Mouse (Mus musculus) lung, embryonic 16.5 days (tissue): ENCODE measurements around the gene En2. TPM values are rescaled to one million over a fixed set of nuclear protein-coding genes. Genes with fewer than 3 reads are reported as not detected.

Experiments
- ATAC-seq: fragments of 200-750 bp; cut with Nextera tagmentation; 2 replicates; pipeline ENCODE4 v1.8.0; 2017; ENCODE audit warnings: low read depth, mild to moderate bottlenecking, moderate library complexity
- H3K27ac ChIP-seq: fragments of 300-500 bp; sonication (generic); 2 replicates; pipeline ENCODE4 v1.5.1; 2014; ENCODE audit warnings: mild to moderate bottlenecking, control low read depth, low read length
- H3K27me3 ChIP-seq: fragments of 300-500 bp; sonication (generic); 2 replicates; pipeline ENCODE4 v1.6.1; 2014; ENCODE audit warnings: low read depth, low read length, mixed read lengths; ENCODE audit not compliant: control insufficient read depth, insufficient read depth
- H3K36me3 ChIP-seq: fragments of 300-500 bp; sonication (generic); 2 replicates; pipeline ENCODE4 v1.6.1; 2014; ENCODE audit warnings: low read length; ENCODE audit not compliant: control insufficient read depth, insufficient read depth
- H3K4me1 ChIP-seq: fragments of 300-500 bp; sonication (generic); replicated peaks from 2 replicates; pipeline ENCODE4 v1.6.1; 2014; ENCODE audit warnings: low read length, mixed read lengths; ENCODE audit not compliant: control insufficient read depth, insufficient read depth
- H3K4me2 ChIP-seq: fragments of 300-500 bp; sonication (generic); 2 replicates; pipeline ENCODE4 v1.6.1; 2014; ENCODE audit warnings: low read depth, low read length, control low read depth
- H3K4me3 ChIP-seq: fragments of 300-500 bp; sonication (generic); 2 replicates; pipeline ENCODE4 v1.5.1; 2014; ENCODE audit warnings: mild to moderate bottlenecking, low read length, control low read depth
- H3K9ac ChIP-seq: fragments of 300-500 bp; sonication (generic); 2 replicates; pipeline ENCODE4 v1.6.1; 2014; ENCODE audit warnings: low read length, control low read depth
- H3K9me3 ChIP-seq: fragments of 300-500 bp; sonication (generic); 2 replicates; pipeline ENCODE4 v1.6.1; 2016; ENCODE audit warnings: low read length; ENCODE audit not compliant: control insufficient read depth
- WGBS: fragments of 180-500 bp; shearing (Covaris S2); extraction: QIAGEN DNeasy Blood & Tissue Kit; methylation state at CpG from one replicate; pipeline ENCODE4 v1.1.7; 2014; 5-methylcytosine and 5-hydroxymethylcytosine counted together
- polyA plus RNA-seq: library from polyadenylated mRNA; unstranded; fragments of >200 nt; fragmentation: Nextera tagmentation; extraction: Ambion mirVana; gene quantifications from 2 replicates; pipeline ENCODE4 v1.2.1, GENCODE M21; 2015

Gene En2
- polyA plus RNA-seq, 1 experiment from 2014 or later: not detected

DNA sequence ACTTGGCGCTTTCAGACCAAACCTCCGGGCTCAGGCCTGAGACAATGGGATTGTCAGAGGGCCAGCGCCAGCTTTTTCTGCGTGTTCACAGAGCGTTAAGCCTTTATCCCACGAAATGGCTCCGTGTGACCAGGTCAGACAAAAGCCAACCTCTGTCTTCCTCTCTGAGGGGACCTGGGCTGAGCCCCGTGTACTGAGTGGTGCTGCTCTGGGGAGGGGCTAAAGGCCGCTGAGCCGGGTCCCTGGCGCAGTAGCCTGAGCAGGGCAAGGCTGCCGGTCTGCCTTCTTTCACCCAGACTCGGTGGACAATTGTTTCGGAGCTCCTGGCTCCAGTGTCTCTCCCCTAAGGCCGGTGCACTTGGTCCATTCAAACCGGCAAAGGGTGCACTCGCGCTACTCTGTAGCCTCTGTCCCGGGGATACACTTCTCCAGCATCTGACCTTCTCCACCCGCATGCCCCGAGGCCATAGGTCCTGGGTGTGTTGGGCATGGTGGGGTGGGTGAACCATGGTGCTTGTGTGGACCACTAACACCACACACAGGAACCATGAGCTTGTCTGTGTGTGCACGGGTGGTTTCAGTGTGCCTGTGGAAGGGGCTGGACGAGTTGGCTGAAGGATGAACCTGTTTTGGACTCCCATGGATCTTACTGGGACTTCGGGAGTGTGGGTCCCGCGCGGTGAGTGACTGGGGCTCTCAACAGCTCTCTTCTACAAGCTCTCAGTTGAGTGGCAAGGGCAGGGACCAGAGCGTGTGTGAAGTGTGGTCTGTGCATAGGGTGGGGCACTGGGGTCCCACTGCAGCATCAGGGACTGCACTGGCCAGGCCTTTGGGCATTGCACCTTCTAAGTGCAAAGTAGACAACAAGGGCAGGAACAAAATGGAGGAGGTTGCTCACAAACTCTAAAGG lies 40.9 kb upstream of the En2 start:
- H3K4me2 ChIP-seq: no peak overlapping the region
- 4% methylated on average over 28 of the region's 28 CpGs for WGBS
- no peak; the same call in 1 of the 2 replicates for ATAC-seq

DNA sequence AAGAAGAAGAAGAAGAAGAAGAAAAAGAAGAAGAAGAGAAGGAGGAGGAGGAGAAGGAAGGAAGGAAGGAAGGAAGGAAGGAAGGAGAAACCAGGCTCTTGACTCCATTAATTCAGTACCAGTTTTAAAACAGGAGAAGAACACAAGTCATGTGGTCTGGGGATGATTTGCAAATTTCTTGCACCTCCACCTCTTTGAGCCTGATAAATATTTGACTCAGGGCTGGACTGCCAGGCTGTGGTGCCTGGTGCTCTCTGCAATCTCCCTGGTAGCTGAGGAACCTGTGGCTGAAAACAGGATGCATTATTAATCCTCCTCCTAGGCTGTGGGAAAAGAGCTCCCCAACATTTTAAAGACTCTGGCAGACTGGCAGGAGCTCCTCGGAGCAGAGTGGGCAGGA lies 36.6 kb upstream of the En2 start:
- Histone ChIP-seq H3K27ac (no peak overlapping the region), H3K9me3 (no peaks in the 10 kb centered on the region), H3K4me2 (no peak overlapping the region), H3K4me1 (no peaks in the 10 kb centered on the region), H3K27me3 (peaks cover 43% of the 10 kb centered on the region), H3K4me3 (no peak overlapping the region), H3K9ac (no peak overlapping the region), H3K36me3 (no peaks in the 10 kb centered on the region)
- 29% methylated on average over 1 of the region's 1 CpGs for WGBS
- ATAC-seq: no peak

More for the DNA sequence above, 40.9 kb upstream of the En2 start:
- Histone ChIP-seq H3K4me1 (no peaks in the 10 kb centered on the region), H3K27me3 (peaks cover 80% of the 10 kb centered on the region), H3K9me3 (no peaks in the 10 kb centered on the region), H3K4me3 (no peak overlapping the region), H3K36me3 (no peaks in the 10 kb centered on the region), H3K9ac (no peak overlapping the region), H3K27ac (no peak overlapping the region)

DNA sequence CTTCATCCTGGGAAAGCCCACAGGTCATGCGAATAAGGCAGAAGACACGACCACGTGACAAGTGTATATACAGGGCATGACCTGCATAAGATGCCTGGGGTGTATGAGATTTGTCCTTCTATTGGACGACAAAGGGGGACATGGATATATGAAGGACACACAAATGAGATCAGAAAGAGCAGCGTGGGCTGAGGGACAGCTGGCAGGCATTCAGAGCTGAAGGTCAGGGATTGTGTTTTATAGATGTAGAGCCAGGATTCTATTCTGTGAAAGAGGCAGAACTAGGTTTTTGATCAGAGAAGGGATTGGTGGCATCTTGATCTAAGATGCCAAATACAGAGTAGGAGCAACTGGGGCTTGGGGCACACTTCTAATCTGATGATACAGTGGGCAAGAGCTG lies 33.3 kb upstream of the En2 start:
- H3K4me1 ChIP-seq: no peaks in the 10 kb centered on the region
- no peak overlapping the region for H3K9ac ChIP-seq
- no peak overlapping the region for H3K27ac ChIP-seq
- no peak overlapping the region for H3K4me3 ChIP-seq
- H3K9me3 ChIP-seq: no peaks in the 10 kb centered on the region
- H3K4me2 ChIP-seq: no peak overlapping the region
- WGBS: 65% methylated on average over 5 of the region's 5 CpGs
- no peak for ATAC-seq
- peaks cover 17% of the 10 kb centered on the region for H3K27me3 ChIP-seq
- H3K36me3 ChIP-seq: no peaks in the 10 kb centered on the region

DNA sequence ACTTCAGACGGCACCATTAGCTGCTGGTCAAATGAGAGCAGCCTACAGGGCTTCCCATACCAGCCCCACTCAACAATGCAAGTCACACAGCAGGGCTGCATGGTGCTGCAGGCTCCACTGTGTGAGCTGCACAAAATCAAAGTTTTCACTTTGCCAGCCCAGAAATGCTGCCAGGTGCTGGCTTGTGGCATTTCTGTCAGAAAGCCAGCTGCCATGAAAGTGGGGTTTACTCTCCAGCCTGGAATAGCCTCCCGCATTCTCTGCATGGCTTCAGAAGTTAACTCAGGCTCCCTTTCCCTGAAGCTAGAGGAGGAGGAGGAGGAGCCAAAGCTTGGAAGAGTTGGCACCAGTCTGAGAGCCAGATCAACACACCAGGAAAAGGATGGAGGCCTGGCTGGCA lies 29.1 kb upstream of the En2 start:
- WGBS: 35% methylated on average over 2 of the region's 2 CpGs
- no peak overlapping the region for H3K4me2 ChIP-seq
- no peak for ATAC-seq
- H3K9me3 ChIP-seq: no peaks in the 10 kb centered on the region
- H3K9ac ChIP-seq: no peak overlapping the region
- no peaks in the 10 kb centered on the region for H3K4me1 ChIP-seq
- no peak overlapping the region for H3K27ac ChIP-seq
- H3K36me3 ChIP-seq: no peaks in the 10 kb centered on the region
- peaks cover 11% of the 10 kb centered on the region for H3K27me3 ChIP-seq
- H3K4me3 ChIP-seq: no peak overlapping the region

DNA sequence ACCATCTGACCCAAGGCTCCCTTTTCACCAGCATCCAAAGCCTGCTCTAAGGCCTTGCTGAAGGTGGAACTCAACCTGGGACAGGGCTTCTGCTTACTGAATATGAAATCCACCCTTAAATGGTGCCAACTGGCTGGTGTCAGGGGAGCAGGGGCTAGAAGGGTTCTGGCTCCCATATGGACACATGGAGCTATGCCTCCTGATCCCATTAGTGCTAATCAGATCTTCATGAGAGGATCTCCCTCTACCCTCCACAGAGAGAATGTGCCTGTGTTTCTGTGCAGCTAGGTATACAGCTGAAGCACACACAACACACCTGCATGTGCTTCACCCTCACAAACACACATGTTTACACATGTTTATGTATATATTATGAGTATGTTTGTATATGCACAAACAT lies 20.9 kb upstream of the En2 start:
- no peak for ATAC-seq
- H3K4me3 ChIP-seq: no peak overlapping the region
- H3K27ac ChIP-seq: no peak overlapping the region
- no peak overlapping the region for H3K9ac ChIP-seq
- peaks cover 2% of the 10 kb centered on the region for H3K27me3 ChIP-seq
- no peak overlapping the region for H3K4me2 ChIP-seq
- no peaks in the 10 kb centered on the region for H3K4me1 ChIP-seq
- no peaks in the 10 kb centered on the region for H3K36me3 ChIP-seq
- no peaks in the 10 kb centered on the region for H3K9me3 ChIP-seq

DNA sequence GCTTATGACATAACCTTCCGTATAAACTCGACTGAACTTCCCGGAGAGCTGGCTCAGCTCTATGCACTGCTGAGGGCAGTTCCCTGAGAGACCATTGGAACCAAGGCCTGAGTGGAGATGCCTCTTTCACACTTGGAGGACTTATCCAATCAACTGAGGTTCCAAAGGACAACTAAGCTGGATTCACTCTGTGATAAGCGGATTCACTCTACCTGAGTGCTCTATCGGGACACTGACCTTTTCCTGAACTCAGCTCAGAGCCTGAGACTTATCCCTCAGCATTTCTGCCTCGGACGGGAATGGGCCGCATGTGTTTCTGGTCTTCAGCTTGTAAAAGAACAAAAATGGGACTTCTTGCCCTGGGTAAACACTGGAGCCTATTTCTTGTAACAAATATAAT lies 19.5 kb upstream of the En2 start:
- H3K4me1 ChIP-seq: no peaks in the 10 kb centered on the region
- no peaks in the 10 kb centered on the region for H3K36me3 ChIP-seq
- no peak overlapping the region for H3K9ac ChIP-seq
- no peaks in the 10 kb centered on the region for H3K9me3 ChIP-seq
- H3K4me2 ChIP-seq: no peak overlapping the region
- no peak overlapping the region for H3K4me3 ChIP-seq
- H3K27ac ChIP-seq: no peak overlapping the region
- 66% methylated on average over 8 of the region's 8 CpGs for WGBS
- ATAC-seq: no peak
- peaks cover 2% of the 10 kb centered on the region for H3K27me3 ChIP-seq

DNA sequence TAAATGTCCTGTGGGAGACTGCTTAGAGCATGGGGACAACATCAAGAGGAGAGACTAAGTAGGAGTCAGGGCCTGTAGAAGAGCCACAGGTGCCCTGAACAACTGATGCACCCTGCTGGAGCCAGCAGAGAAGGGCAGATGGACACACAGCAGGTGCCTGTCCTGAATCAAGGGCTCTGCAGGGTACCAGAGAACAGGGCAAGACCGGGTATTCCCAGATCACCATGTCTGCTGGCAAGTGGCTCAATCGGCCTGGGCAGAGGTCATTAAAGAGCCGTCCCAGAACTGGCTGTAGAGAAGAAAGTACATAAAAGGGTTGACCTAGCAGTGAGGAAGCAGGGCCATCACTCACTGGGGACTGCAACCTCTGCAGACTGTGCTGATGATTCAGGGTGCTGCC lies 17.0 kb upstream of the En2 start:
- peaks cover 4% of the 10 kb centered on the region for H3K27me3 ChIP-seq
- no peak overlapping the region for H3K4me3 ChIP-seq
- WGBS: 41% methylated on average over 3 of the region's 3 CpGs
- H3K4me2 ChIP-seq: no peak overlapping the region
- no peaks in the 10 kb centered on the region for H3K36me3 ChIP-seq
- ATAC-seq: no peak
- no peak overlapping the region for H3K9ac ChIP-seq
- H3K4me1 ChIP-seq: no peaks in the 10 kb centered on the region
- H3K27ac ChIP-seq: no peak overlapping the region
- no peaks in the 10 kb centered on the region for H3K9me3 ChIP-seq

DNA sequence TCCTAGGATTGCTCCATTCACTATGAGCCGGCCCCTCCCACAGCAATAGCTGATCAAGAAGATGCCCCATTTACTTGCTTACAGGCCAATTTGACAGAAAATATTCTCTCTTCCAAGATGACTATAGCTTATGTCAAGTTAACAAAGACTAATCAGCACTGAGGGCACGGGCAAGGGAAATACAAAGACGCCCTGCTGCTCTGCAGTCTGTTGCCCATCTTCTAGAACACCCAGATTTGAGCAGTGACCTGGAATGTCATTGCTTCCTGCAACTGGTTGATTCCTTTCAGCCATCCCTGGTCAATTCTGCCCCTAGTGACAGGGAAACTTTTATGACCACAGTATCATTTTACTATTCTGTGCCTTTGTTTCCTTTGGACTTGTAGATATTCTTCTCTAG lies 16.1 kb upstream of the En2 start:
- Histone ChIP-seq H3K27me3 (peaks cover 12% of the 10 kb centered on the region), H3K4me1 (no peaks in the 10 kb centered on the region), H3K9ac (no peak overlapping the region), H3K4me2 (no peak overlapping the region), H3K4me3 (no peak overlapping the region), H3K36me3 (no peaks in the 10 kb centered on the region), H3K27ac (no peak overlapping the region), H3K9me3 (no peaks in the 10 kb centered on the region)
- WGBS: 89% methylated on average over 3 of the region's 3 CpGs
- ATAC-seq: no peak

DNA sequence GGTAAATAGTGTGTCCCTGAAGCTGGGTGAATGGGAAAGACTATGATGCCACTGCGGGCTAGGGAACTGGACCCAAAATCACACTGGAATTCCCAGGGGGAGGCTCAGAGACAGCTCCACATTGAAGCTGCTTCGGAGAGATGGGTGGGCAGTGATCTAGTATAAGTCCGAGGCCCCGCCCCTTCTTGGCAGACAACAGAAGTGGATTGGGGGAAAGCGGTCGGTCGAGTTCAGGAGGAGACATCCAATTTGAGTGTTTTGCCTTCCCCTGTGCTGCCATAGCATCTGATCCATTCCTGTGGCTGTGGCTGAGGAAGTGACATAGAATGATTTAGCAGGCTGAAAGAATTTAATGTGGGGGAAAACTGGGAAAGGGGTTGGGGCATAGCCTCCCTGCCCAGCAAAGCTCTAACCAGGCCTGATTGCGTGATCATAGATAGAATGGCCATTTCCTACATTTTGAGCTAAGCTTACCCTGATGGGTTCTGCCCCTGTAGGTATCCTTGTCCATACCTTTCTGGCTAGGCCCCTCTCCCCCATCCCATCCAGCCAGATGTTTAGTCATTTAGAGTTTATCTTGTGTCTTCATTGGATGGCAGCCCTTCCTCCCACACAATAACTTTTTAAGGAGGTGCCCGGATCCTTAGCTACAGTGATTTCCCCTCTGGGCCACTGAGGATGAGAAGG lies 8.3 kb upstream of the En2 start:
- 3% methylated on average over 9 of the region's 9 CpGs for WGBS
- no peaks in the 10 kb centered on the region for H3K4me1 ChIP-seq

More for the DNA sequence above, 8.3 kb upstream of the En2 start:
- Histone ChIP-seq H3K27ac (no peak overlapping the region), H3K4me3 (no peak overlapping the region), H3K4me2 (no peak overlapping the region), H3K9me3 (no peaks in the 10 kb centered on the region), H3K9ac (no peak overlapping the region), H3K27me3 (peaks cover 71% of the 10 kb centered on the region), H3K36me3 (no peaks in the 10 kb centered on the region)
- ATAC-seq: no peak
